Mouse (Mus musculus): ENCODE measurements around the gene Mbd6.

DNA sequence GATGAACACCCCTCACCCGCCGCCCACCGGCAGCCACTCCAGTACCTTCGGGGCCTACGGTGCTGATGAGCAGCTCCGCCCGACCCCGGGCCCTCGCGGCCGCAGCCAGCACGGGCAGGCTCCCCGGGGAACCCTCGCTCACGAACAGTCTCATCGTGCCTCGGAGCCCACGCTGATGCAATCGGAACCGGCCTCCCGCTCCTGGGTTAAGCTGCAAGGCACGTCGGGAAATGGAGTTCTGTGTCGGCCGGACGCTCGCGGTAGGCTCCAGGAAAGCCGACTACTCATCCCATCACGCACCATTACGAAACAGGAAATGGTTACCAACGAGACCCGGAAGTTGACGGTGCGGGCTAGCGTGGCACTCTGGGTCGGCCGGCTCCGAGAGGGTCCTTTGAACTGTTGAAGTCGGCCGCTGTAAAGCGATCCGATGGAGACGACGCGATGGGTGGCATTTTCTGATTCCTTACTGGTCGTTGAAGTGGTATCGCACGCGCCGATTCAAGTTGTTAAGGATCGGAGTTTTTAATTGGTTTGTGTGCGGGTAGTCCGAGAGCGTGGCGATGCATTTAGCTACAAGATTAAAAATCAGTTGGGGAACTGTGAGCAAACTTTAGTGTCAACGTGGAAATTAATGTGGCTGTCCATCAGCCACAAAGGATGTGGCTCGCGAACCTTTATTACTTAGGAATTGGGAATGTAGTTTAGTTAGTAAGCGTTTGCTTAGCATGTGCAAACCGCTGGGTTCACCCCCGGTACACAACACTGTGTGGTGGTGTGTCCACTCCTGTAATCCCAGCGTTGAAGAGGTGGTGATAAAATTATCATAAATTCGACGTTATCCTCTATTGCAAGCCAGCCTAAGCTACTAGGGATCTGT is 22.9 kb upstream of the Mbd6 start, which contains the start of gene Mars:
- no peak for TF ChIP-seq CTCF (IDR thresholded peaks at IDR 0.05; ENCODE audit: extremely low read depth, insufficient read depth, low read length)
- peak; percentile 77; the same call in 1 of the 2 replicates for TF ChIP-seq POLR2A (IDR thresholded peaks at IDR 0.05; ENCODE audit: extremely low read depth, insufficient read depth, low read length)

Measured in cortical plate, adult 2 months (tissue).